Mouse (Mus musculus) ovary, postnatal 36 days (tissue): ENCODE measurements around the gene Frat2.
"Not testable (repeated sequence)": the region's sequence is repeated elsewhere in the genome, so short reads cannot be mapped to it uniquely, and the experiment has no call there.

Source experiments
- DNase-seq: peaks from one replicate; pipeline ENCODE4 v3.0.0; 2022; ENCODE audit warnings: low spot score, mixed read lengths

The Frat2 gene

GRCm38 (mm10) chr19:41847992-41848851 is at the start of gene Frat2:
Gene Frat2 (minus strand): TSS chr19:41848132.
- DNase-seq = peak; percentile 88

- DNase-seq = no peak
These were observed 48.4 kb upstream of the Frat2 start for GRCm38 (mm10) chr19:41896319-41896711.

GRCm38 (mm10) chr19:41895460-41896318 is 47.8 kb upstream of the Frat2 start, which contains the start of gene Rrp12:
Gene Rrp12 (minus strand): TSS chr19:41896173.
- DNase-seq = peak; percentile 62

- DNase-seq = no peak
These were observed 47.0 kb upstream of the Frat2 start for GRCm38 (mm10) chr19:41894959-41895358.

GRCm38 (mm10) chr19:41888191-41888590 is 40.3 kb upstream of the Frat2 start:
- no peak for DNase-seq

- DNase-seq = no peak
These were observed 36.0 kb upstream of the Frat2 start for GRCm38 (mm10) chr19:41883882-41884281.

GRCm38 (mm10) chr19:41881842-41882241 is 33.9 kb upstream of the Frat2 start:
- DNase-seq = no peak

- DNase-seq = no peak
These were observed 26.4 kb upstream of the Frat2 start for GRCm38 (mm10) chr19:41874356-41874755.

GRCm38 (mm10) chr19:41872285-41872684 is 24.4 kb upstream of the Frat2 start:
- no peak for DNase-seq

GRCm38 (mm10) chr19:41869946-41870345 is 22.0 kb upstream of the Frat2 start:
- DNase-seq = not testable (repeated sequence)

GRCm38 (mm10) chr19:41869296-41869695 is 21.4 kb upstream of the Frat2 start:
- no peak for DNase-seq

GRCm38 (mm10) chr19:41866707-41867106 is 18.8 kb upstream of the Frat2 start:
- no peak for DNase-seq

GRCm38 (mm10) chr19:41857816-41858310 is 9.9 kb upstream of the Frat2 start:
- no peak for DNase-seq

GRCm38 (mm10) chr19:41857086-41857762 is 9.3 kb upstream of the Frat2 start:
- DNase-seq = no peak

- DNase-seq = no peak
These were observed 4.5 kb upstream of the Frat2 start for GRCm38 (mm10) chr19:41852423-41852822.

- no peak for DNase-seq
These were observed 3.0 kb upstream of the Frat2 start for GRCm38 (mm10) chr19:41850719-41851543.

GRCm38 (mm10) chr19:41850021-41850718 is 2.2 kb upstream of the Frat2 start:
- DNase-seq = no peak

GRCm38 (mm10) chr19:41847614-41847991 is 329 bp downstream of the Frat2 start:
- DNase-seq = not testable (repeated sequence)

GRCm38 (mm10) chr19:41847091-41847581 is 796 bp downstream of the Frat2 start:
- peak; percentile 47 for DNase-seq

- DNase-seq = no peak
These were observed 1.4 kb downstream of the Frat2 start for GRCm38 (mm10) chr19:41846366-41847090.
